Mouse (Mus musculus): ENCODE data around the gene Ralgps1. TPM values are rescaled to one million over a fixed set of nuclear protein-coding genes. Genes with fewer than 3 reads are reported as not detected.
"Not testable (repeated sequence)": the region's sequence is repeated elsewhere in the genome, so short reads cannot be mapped to it uniquely, and the experiment has no call there.

Gene Ralgps1
- polyA plus RNA-seq, 1 experiment from 2014 or later: 7.9 TPM

DNA sequence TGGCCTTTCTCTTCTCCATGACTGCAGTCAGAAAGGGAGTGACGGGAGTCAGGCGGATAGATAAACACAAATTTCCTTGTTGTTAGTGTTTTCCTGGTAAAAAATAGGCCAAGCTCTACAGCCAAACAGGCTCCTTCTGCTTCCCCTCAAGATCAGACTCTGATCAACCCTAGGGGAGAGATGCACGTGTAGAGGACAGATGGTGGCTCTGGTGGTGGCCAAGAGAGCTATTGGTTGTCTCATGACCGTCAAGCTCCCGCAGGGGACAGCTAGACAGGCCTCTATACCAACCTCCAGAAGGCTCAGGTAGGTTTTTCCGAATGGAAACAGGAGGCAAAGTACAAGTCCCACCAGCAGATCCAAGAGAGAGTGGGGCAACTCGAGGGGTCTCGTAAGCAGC lies 270.8 kb downstream of the Ralgps1 start:
- no peak overlapping the region for H3K4me3 ChIP-seq (ENCODE audit: low read length)
- no peaks in the 10 kb centered on the region for H3K9me3 ChIP-seq (ENCODE audit: control insufficient read depth, low read length)
- H3K27ac ChIP-seq (ENCODE audit: low read depth, low read length): no peak overlapping the region
- H3K4me1 ChIP-seq (ENCODE audit: control insufficient read depth, insufficient read depth, low read length): no peaks in the 10 kb centered on the region
- H3K4me2 ChIP-seq (replicated peaks; ENCODE audit: low read depth, low read length): no peak overlapping the region
- H3K36me3 ChIP-seq (ENCODE audit: control insufficient read depth, insufficient read depth, low read length): no peaks in the 10 kb centered on the region
- H3K9ac ChIP-seq (ENCODE audit: low read depth, low read length): no peak overlapping the region
- WGBS: 87% methylated on average over 8 of the region's 8 CpGs
- no peaks in the 10 kb centered on the region for H3K27me3 ChIP-seq (ENCODE audit: control insufficient read depth, insufficient read depth, low read length)
- ATAC-seq (ENCODE audit: low FRiP score, low TSS enrichment): no peak

DNA sequence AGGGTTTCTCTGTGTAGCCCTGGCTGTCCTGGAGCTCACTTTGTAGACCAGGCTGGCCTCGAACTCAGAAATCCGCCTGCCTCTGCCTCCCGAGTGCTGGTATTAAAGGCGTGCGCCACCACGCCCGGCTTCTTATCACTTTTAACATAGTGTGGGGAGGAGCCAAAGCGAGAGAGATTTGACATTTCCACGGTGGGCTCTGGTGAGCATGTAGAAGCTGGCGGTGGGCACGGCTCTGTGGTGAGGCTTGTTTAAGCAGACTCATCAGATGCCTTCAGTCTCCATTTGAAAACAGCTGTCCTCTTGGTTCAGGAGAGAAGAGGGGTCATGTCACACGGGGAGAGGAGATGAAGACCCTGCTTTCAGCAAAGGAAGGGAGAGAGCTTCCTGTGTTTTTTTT lies 274.0 kb downstream of the Ralgps1 start:
- not testable (repeated sequence) for H3K4me2 ChIP-seq (replicated peaks; ENCODE audit: low read depth, low read length); H3K9me3 ChIP-seq (ENCODE audit: control insufficient read depth, low read length); H3K4me3 ChIP-seq (ENCODE audit: low read length); H3K36me3 ChIP-seq (ENCODE audit: control insufficient read depth, insufficient read depth, low read length); H3K4me1 ChIP-seq (ENCODE audit: control insufficient read depth, insufficient read depth, low read length); H3K27ac ChIP-seq (ENCODE audit: low read depth, low read length); H3K9ac ChIP-seq (ENCODE audit: low read depth, low read length); H3K27me3 ChIP-seq (ENCODE audit: control insufficient read depth, insufficient read depth, low read length); ATAC-seq (ENCODE audit: low FRiP score, low TSS enrichment)
- WGBS: 91% methylated on average over 12 of the region's 12 CpGs

DNA sequence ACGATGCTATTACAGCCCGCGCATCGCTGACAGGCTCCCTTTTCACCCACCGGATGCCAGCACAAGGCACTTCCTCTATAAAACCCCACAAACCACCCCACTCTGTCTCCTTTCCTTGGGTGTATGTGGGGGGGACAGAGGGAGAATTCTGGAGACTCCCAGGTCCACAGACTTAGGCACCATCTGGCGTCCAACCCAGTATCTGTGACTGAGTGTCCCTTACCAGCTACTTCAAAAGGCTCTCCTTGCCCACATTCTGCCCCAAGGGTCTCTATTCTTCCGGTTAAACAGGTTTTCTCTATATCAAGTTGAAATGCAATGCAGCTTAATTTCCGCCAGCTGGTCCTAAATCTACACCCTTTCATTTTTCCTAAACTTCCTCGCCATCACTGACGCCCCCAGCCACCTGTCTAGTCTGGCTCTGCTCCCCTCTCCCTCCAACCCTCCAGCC lies 276.0 kb downstream of the Ralgps1 start:
- H3K27ac ChIP-seq (ENCODE audit: low read depth, low read length): no peak overlapping the region
- no peak overlapping the region for H3K4me3 ChIP-seq (ENCODE audit: low read length)
- H3K27me3 ChIP-seq (ENCODE audit: control insufficient read depth, insufficient read depth, low read length): no peaks in the 10 kb centered on the region
- no peak overlapping the region for H3K9ac ChIP-seq (ENCODE audit: low read depth, low read length)
- no peak overlapping the region for H3K4me2 ChIP-seq (replicated peaks; ENCODE audit: low read depth, low read length)
- H3K4me1 ChIP-seq (ENCODE audit: control insufficient read depth, insufficient read depth, low read length): no peaks in the 10 kb centered on the region
- no peaks in the 10 kb centered on the region for H3K36me3 ChIP-seq (ENCODE audit: control insufficient read depth, insufficient read depth, low read length)
- no peak for ATAC-seq (ENCODE audit: low FRiP score, low TSS enrichment)
- no peaks in the 10 kb centered on the region for H3K9me3 ChIP-seq (ENCODE audit: control insufficient read depth, low read length)
- WGBS: 52% methylated on average over 10 of the region's 10 CpGs

DNA sequence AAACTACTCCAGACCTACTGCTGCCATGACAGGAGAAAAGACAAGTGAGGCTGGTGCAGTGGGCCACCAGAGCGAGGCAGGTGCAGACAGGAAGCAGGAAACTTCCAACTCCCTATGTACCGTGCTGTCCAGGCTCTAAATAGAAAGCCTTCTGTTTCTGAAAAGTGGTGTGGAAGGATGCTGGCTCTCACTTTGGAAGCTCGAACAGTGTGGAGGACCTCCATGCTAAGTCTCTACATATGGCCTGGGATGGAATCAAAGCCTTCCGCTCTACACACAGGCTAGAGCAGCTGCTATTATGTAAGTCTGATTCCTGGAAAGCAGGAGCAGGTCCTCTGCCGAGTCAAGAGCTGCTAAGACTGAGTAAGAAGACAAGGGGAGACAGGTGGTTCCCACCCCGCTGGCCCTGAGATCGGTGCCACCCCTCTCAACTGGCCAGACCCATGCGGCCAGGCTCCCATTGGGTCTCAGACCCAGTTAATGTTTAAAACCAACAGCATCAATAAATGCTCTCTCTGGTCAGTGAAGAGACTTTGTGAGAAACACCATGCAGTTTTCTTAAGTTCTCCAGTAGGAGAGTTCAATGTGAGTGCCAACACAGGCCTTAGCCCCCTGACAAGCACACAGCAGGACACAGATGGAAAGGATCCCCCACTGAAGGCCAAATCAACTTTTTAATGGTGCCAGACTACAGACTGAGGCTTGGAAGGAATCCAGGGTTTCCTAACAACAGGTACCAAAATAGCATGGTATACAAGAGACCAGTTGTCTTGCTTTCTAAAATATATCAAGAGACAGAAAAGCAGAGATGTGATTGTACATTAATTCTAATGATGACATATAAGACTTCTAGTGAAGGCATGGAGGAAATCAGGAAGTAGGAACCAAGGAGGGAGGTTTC lies 280.4 kb downstream of the Ralgps1 start:
- 87% methylated on average over 8 of the region's 8 CpGs for WGBS
- H3K9ac ChIP-seq (ENCODE audit: low read depth, low read length): no peak overlapping the region
- no peaks in the 10 kb centered on the region for H3K36me3 ChIP-seq (ENCODE audit: control insufficient read depth, insufficient read depth, low read length)
- H3K27ac ChIP-seq (ENCODE audit: low read depth, low read length): no peak overlapping the region
- H3K27me3 ChIP-seq (ENCODE audit: control insufficient read depth, insufficient read depth, low read length): no peaks in the 10 kb centered on the region
- H3K4me3 ChIP-seq (ENCODE audit: low read length): no peak overlapping the region
- no peaks in the 10 kb centered on the region for H3K9me3 ChIP-seq (ENCODE audit: control insufficient read depth, low read length)
- no peak overlapping the region for H3K4me2 ChIP-seq (replicated peaks; ENCODE audit: low read depth, low read length)
- H3K4me1 ChIP-seq (ENCODE audit: control insufficient read depth, insufficient read depth, low read length): no peaks in the 10 kb centered on the region
- no peak for ATAC-seq (ENCODE audit: low FRiP score, low TSS enrichment)

DNA sequence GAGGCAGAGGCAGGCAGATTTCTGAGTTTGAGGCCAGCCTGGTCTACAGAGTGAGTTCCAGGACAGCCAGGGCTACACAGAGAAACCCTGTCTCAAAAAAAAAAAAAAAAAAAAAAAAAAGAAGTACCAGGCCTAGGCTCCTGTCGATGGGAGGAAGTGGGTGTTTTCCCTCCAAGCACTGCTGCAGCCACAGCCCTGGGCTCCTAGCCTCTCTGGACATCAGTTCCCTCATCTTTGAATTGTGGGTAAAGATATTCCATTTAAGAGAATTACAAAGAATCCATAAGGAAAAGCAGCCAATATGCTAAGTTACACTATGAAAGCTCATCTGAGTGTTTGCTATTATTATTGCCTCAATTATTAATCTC lies 281.3 kb downstream of the Ralgps1 start:
- H3K9me3 ChIP-seq (ENCODE audit: control insufficient read depth, low read length); H3K4me1 ChIP-seq (ENCODE audit: control insufficient read depth, insufficient read depth, low read length); H3K4me2 ChIP-seq (replicated peaks; ENCODE audit: low read depth, low read length); H3K27ac ChIP-seq (ENCODE audit: low read depth, low read length); ATAC-seq (ENCODE audit: low FRiP score, low TSS enrichment); H3K27me3 ChIP-seq (ENCODE audit: control insufficient read depth, insufficient read depth, low read length); H3K4me3 ChIP-seq (ENCODE audit: low read length); H3K36me3 ChIP-seq (ENCODE audit: control insufficient read depth, insufficient read depth, low read length); H3K9ac ChIP-seq (ENCODE audit: low read depth, low read length): not testable (repeated sequence)
- WGBS: 57% methylated on average over 1 of the region's 1 CpGs

DNA sequence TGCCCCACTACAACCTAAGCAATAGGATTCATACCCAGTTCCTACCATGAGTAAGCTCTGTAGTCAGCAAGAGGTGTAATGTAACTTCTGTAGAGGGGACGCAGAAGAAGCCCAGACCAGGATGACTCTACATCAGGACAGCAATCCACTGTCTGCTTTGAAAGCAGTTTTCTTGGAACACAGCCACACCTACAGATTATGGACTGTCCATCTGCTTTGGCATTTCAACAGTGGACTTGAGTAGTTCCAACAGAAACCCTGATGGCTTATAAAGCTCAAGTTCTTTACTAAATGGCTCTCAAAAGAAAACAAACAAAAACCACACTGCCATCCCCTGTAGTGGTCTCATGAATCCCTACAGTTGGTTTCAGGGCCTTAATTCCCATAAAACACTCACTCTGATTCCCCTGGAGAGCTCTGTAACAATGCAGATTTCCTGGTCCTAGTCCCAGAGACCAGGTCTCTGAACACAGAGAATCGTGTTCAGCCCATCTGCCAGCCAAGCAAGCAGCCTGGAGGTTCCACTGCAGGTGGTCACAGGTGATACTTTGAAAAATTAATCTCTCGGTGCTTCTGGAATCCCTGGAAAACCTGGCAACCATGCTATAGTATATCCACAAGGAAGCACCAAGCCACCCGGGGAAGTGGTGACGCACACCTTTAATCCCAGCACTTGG lies 281.8 kb downstream of the Ralgps1 start:
- H3K27ac ChIP-seq (ENCODE audit: low read depth, low read length): no peak overlapping the region
- no peaks in the 10 kb centered on the region for H3K27me3 ChIP-seq (ENCODE audit: control insufficient read depth, insufficient read depth, low read length)
- no peak overlapping the region for H3K9ac ChIP-seq (ENCODE audit: low read depth, low read length)
- no peak overlapping the region for H3K4me3 ChIP-seq (ENCODE audit: low read length)
- WGBS: 93% methylated on average over 5 of the region's 5 CpGs
- H3K4me2 ChIP-seq (replicated peaks; ENCODE audit: low read depth, low read length): no peak overlapping the region
- no peaks in the 10 kb centered on the region for H3K4me1 ChIP-seq (ENCODE audit: control insufficient read depth, insufficient read depth, low read length)
- no peaks in the 10 kb centered on the region for H3K36me3 ChIP-seq (ENCODE audit: control insufficient read depth, insufficient read depth, low read length)
- no peaks in the 10 kb centered on the region for H3K9me3 ChIP-seq (ENCODE audit: control insufficient read depth, low read length)
- no peak for ATAC-seq (ENCODE audit: low FRiP score, low TSS enrichment)

- no peaks in the 10 kb centered on the region for H3K27me3 ChIP-seq (ENCODE audit: control insufficient read depth, insufficient read depth, low read length)
- WGBS: 80% methylated on average over 7 of the region's 7 CpGs
These were observed 284.5 kb downstream of the Ralgps1 start for GRCm38 (mm10) chr2:33086671-33087363.

DNA sequence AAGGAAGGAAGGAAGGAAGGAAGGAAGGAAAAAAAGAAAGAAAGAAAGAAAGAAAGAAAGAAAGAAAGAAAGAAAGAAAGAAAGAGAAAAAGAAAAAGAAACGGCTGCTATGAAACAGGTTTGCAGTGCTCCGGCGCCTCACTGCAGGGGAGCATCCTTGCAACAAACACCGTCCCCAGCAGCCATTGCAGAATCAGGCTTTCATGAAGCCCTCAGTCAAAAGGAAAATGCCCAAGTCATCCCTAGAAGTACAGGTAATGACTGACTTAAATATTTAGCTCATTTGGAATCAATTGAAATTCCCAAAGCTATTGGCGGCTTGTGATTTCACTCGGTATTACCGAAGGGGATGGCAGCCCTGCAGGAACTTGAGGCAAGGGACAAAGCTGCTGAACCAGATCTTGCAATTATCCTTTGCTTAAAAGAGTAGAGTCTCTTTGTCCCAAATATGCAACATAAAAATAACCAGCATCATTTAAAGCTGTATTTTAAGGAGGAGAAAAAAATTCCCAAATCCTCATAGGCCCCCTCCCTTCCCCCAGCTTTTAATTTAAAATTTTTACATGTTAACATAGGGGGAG lies 285.2 kb downstream of the Ralgps1 start:
- H3K9me3 ChIP-seq (ENCODE audit: control insufficient read depth, low read length): no peaks in the 10 kb centered on the region
- no peak overlapping the region for H3K9ac ChIP-seq (ENCODE audit: low read depth, low read length)
- H3K36me3 ChIP-seq (ENCODE audit: control insufficient read depth, insufficient read depth, low read length): no peaks in the 10 kb centered on the region
- H3K27me3 ChIP-seq (ENCODE audit: control insufficient read depth, insufficient read depth, low read length): no peaks in the 10 kb centered on the region
- no peak overlapping the region for H3K4me3 ChIP-seq (ENCODE audit: low read length)
- no peak overlapping the region for H3K27ac ChIP-seq (ENCODE audit: low read depth, low read length)
- H3K4me1 ChIP-seq (ENCODE audit: control insufficient read depth, insufficient read depth, low read length): no peaks in the 10 kb centered on the region
- no peak overlapping the region for H3K4me2 ChIP-seq (replicated peaks; ENCODE audit: low read depth, low read length)
- no peak for ATAC-seq (ENCODE audit: low FRiP score, low TSS enrichment)
- WGBS: 75% methylated on average over 7 of the region's 7 CpGs

More at GRCm38 (mm10) chr2:33086671-33087363, 284.5 kb downstream of the Ralgps1 start:
- Histone ChIP-seq H3K36me3 (ENCODE audit: control insufficient read depth, insufficient read depth, low read length) (no peaks in the 10 kb centered on the region), H3K4me1 (ENCODE audit: control insufficient read depth, insufficient read depth, low read length) (no peaks in the 10 kb centered on the region), H3K4me2 (replicated peaks; ENCODE audit: low read depth, low read length) (no peak overlapping the region), H3K9me3 (ENCODE audit: control insufficient read depth, low read length) (no peaks in the 10 kb centered on the region), H3K4me3 (ENCODE audit: low read length) (no peak overlapping the region), H3K27ac (ENCODE audit: low read depth, low read length) (no peak overlapping the region), H3K9ac (ENCODE audit: low read depth, low read length) (no peak overlapping the region)
- ATAC-seq (ENCODE audit: low FRiP score, low TSS enrichment): no peak
